Mouse (Mus musculus) neutrophil, adult 59 days (primary cell): ENCODE measurements around the gene Crtac1. TPM values are rescaled to one million over a fixed set of nuclear protein-coding genes. Genes with fewer than 3 reads are reported as not detected.

ENCODE experiments used
- total RNA-seq, 2 experiments: library from RNA; stranded (reverse); gene quantifications; 1 replicate in 1 of 2; 2 replicates in 1 of 2; pipeline ENCODE4 v1.2.4; 2023

The Crtac1 gene
- total RNA-seq: 1 to 10 TPM; 5.0 to 6.1 TPM

DNA sequence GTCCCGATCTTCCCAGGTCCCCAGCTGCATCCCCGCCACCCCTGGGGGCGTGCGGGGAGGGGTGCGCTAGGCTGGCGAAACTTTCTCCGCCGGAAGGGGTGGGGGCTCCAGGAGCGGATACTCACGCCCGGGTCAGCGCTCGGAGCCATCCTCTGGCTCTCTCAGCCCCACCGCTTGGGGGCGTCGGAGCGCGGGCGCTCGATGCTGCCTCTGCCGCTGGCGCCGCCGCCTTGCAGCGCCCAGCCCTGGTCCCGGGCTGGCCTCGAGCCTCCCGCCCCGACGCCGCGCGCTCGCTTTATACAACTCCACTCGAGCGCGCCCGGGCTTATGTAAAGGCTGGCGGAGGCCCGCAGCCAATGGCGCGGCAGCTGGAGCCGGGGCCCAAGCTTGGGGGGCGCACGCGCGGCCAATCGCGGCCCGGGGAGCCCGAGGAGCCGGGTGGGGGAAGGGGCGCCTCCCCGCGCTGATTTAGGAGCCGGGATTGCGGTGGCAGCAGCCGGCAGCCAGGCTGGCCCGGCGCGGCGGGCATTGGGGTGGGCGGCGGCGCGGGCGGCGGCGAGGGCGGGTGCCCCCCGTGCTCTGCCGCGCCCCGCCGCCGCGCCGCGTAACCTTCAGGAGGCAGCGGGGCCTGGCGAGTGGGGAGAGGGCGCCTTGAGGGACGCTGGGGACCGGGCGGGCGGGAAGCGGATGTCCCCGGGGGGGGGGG is at the start of gene Crtac1:
Crtac1 (minus strand) TSS at position 299 of the 706 bp plus-strand sequence.

DNA sequence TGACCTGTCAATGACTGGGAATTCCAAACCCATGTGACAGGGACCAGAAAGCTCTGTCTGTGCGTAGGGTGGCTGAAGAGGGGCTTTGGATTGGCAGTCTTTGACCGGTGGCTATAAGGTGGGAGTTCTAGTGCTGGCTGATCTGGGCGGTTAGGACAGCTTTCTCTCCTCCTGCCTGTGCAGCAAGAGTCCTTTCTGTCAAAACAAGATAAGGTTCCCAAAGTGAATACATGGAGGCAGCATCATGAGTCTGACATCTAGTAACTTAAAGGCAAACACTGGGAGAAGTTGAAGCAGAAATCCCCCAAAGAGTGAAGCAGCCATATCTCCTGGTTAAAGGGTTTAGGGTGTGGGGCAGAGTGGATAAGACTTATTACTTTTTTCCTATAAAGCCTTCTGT is 184.1 kb downstream of the Crtac1 start, which contains the start of gene Golga7b:
Golga7b (plus strand) TSS at position 56 of the 400 bp plus-strand sequence.

Other genes starting within 250 kb of the Crtac1 start
- not detected for gene Sfrp5, start 229.5 kb downstream of the Crtac1 start, total RNA-seq
- gene Golga7b, start 184.2 kb downstream of the Crtac1 start, total RNA-seq: not detected
- 10 to 100 TPM; 26.8 to 30.7 TPM for gene R3hcc1l, start 87.0 kb upstream of the Crtac1 start, total RNA-seq
- gene Loxl4, start 181.0 kb upstream of the Crtac1 start, total RNA-seq: not detected